Mouse (Mus musculus) intestine, embryonic 16.5 days (tissue): ENCODE measurements at regions not wholly inside any gene's neighbourhood (a gene's known extent, or its start where the extent isn't known, plus 50 kb on each side); places are given as distances from the start of the nearest gene placed in this dataset.

Experiments used
- ATAC-seq: fragments of 200-750 bp; cut with Nextera tagmentation; 2 replicates; pipeline ENCODE4 v1.8.0; 2017; ENCODE audit warnings: moderate TSS enrichment, moderate library complexity
- H3K27ac ChIP-seq: fragments of 300-500 bp; sonication (generic); 2 replicates; pipeline ENCODE4 v1.5.1; 2014; ENCODE audit warnings: mild to moderate bottlenecking, low read length
- H3K27me3 ChIP-seq: fragments of 300-500 bp; sonication (generic); replicated peaks from 2 replicates; pipeline ENCODE4 v1.6.1; 2014; ENCODE audit warnings: low read length, control low read depth, mixed read lengths; ENCODE audit not compliant: control insufficient read depth, insufficient read depth
- H3K36me3 ChIP-seq: fragments of 300-500 bp; sonication (generic); 2 replicates; pipeline ENCODE4 v1.6.1; 2014; ENCODE audit warnings: low read length, control low read depth; ENCODE audit not compliant: control insufficient read depth, insufficient read depth
- H3K4me1 ChIP-seq: fragments of 300-500 bp; sonication (generic); 2 replicates; pipeline ENCODE4 v1.6.1; 2014; ENCODE audit warnings: low read length, control low read depth, mixed read lengths; ENCODE audit not compliant: control insufficient read depth, insufficient read depth
- H3K4me2 ChIP-seq: fragments of 300-500 bp; sonication (generic); 2 replicates; pipeline ENCODE4 v1.6.1; 2014; ENCODE audit warnings: low read depth, low read length, control low read depth
- H3K4me3 ChIP-seq: fragments of 300-500 bp; sonication (generic); 2 replicates; pipeline ENCODE4 v1.5.1; 2014; ENCODE audit warnings: mild to moderate bottlenecking, low read length
- H3K9ac ChIP-seq: fragments of 300-500 bp; sonication (generic); 2 replicates; pipeline ENCODE4 v1.6.1; 2014; ENCODE audit warnings: low read depth, low read length
- H3K9me3 ChIP-seq: fragments of 300-500 bp; sonication (generic); 2 replicates; pipeline ENCODE4 v1.6.1; 2016; ENCODE audit warnings: low read length, control low read depth; ENCODE audit not compliant: control insufficient read depth
- whole genome bisulfite sequencing: fragments of 180-500 bp; shearing (Covaris S2); extraction: QIAGEN DNeasy Blood & Tissue Kit; methylation state at CpG from one replicate; pipeline ENCODE4 v1.1.7; 2014; 5-methylcytosine and 5-hydroxymethylcytosine counted together

GRCm38 (mm10) chr7:69770313-69770979, 596.1 kb downstream of the Nr2f2 start:
- Histone ChIP-seq H3K4me3 (no peak overlapping the region), H3K27me3 (no peaks in the 10 kb centered on the region)
- no peak for ATAC-seq

GRCm38 (mm10) chr7:69766451-69766850, 600.1 kb downstream of the Nr2f2 start:
- no peaks in the 10 kb centered on the region for H3K4me1 ChIP-seq
- no peaks in the 10 kb centered on the region for H3K36me3 ChIP-seq
- no peak overlapping the region for H3K4me2 ChIP-seq
- H3K27me3 ChIP-seq = no peaks in the 10 kb centered on the region
- H3K9me3 ChIP-seq = no peaks in the 10 kb centered on the region
- 50% methylated on average over 4 of the region's 4 CpGs for WGBS
- no peak overlapping the region for H3K4me3 ChIP-seq
- no peak for ATAC-seq
- no peak overlapping the region for H3K9ac ChIP-seq
- H3K27ac ChIP-seq = no peak overlapping the region

More at GRCm38 (mm10) chr7:69770313-69770979, 596.1 kb downstream of the Nr2f2 start:
- Histone ChIP-seq H3K9ac (no peak overlapping the region), H3K4me1 (no peaks in the 10 kb centered on the region), H3K9me3 (no peaks in the 10 kb centered on the region), H3K36me3 (no peaks in the 10 kb centered on the region), H3K4me2 (no peak overlapping the region), H3K27ac (no peak overlapping the region)
- WGBS = 73% methylated on average over 22 of the region's 22 CpGs

- no peak overlapping the region for H3K4me2 ChIP-seq
- no peak overlapping the region for H3K4me3 ChIP-seq
- H3K9me3 ChIP-seq = no peaks in the 10 kb centered on the region
- no peak for ATAC-seq
- no peaks in the 10 kb centered on the region for H3K36me3 ChIP-seq
- H3K27me3 ChIP-seq = no peaks in the 10 kb centered on the region
- H3K9ac ChIP-seq = no peak overlapping the region
- H3K4me1 ChIP-seq = no peaks in the 10 kb centered on the region
- 71% methylated on average over 6 of the region's 6 CpGs for WGBS
- no peak overlapping the region for H3K27ac ChIP-seq
Observed at GRCm38 (mm10) chr7:69740495-69740894, 626.0 kb downstream of the Nr2f2 start.

GRCm38 (mm10) chr7:69738998-69739397, 627.5 kb downstream of the Nr2f2 start:
- no peaks in the 10 kb centered on the region for H3K36me3 ChIP-seq
- H3K27me3 ChIP-seq = no peaks in the 10 kb centered on the region
- no peaks in the 10 kb centered on the region for H3K4me1 ChIP-seq
- no peak overlapping the region for H3K27ac ChIP-seq
- 88% methylated on average over 7 of the region's 7 CpGs for WGBS
- no peak overlapping the region for H3K4me2 ChIP-seq
- no peak for ATAC-seq
- no peaks in the 10 kb centered on the region for H3K9me3 ChIP-seq
- no peak overlapping the region for H3K9ac ChIP-seq
- H3K4me3 ChIP-seq = no peak overlapping the region

- Histone ChIP-seq H3K27me3 (no peaks in the 10 kb centered on the region), H3K27ac (no peak overlapping the region), H3K4me3 (no peak overlapping the region), H3K9ac (no peak overlapping the region), H3K9me3 (no peaks in the 10 kb centered on the region), H3K4me1 (no peaks in the 10 kb centered on the region), H3K36me3 (no peaks in the 10 kb centered on the region), H3K4me2 (no peak overlapping the region)
- no peak for ATAC-seq
- 86% methylated on average over 5 of the region's 5 CpGs for WGBS
Observed at GRCm38 (mm10) chr7:69715081-69715480, 651.5 kb downstream of the Nr2f2 start.

- Histone ChIP-seq H3K4me3 (no peak overlapping the region), H3K36me3 (no peaks in the 10 kb centered on the region), H3K27me3 (no peaks in the 10 kb centered on the region), H3K9ac (no peak overlapping the region), H3K9me3 (no peaks in the 10 kb centered on the region), H3K4me1 (no peaks in the 10 kb centered on the region), H3K4me2 (no peak overlapping the region), H3K27ac (no peak overlapping the region)
- ATAC-seq = no peak
- 76% methylated on average over 1 of the region's 1 CpGs for WGBS
Observed at GRCm38 (mm10) chr7:69670211-69670610, 696.3 kb downstream of the Nr2f2 start.

- 7% methylated on average over 9 of the region's 9 CpGs for WGBS
Observed at GRCm38 (mm10) chr7:69655583-69655982, 711.0 kb downstream of the Nr2f2 start.

GRCm38 (mm10) chr7:69645449-69645848, 721.1 kb downstream of the Nr2f2 start:
- 76% methylated on average over 6 of the region's 6 CpGs for WGBS
- ATAC-seq = no peak
- H3K36me3 ChIP-seq = no peaks in the 10 kb centered on the region

More at GRCm38 (mm10) chr7:69655583-69655982, 711.0 kb downstream of the Nr2f2 start:
- Histone ChIP-seq H3K9me3 (no peaks in the 10 kb centered on the region), H3K27ac (no peak overlapping the region), H3K4me2 (no peak overlapping the region; the same call in 1 of the 2 replicates), H3K36me3 (no peaks in the 10 kb centered on the region), H3K27me3 (no peaks in the 10 kb centered on the region), H3K4me1 (no peaks in the 10 kb centered on the region), H3K9ac (no peak overlapping the region), H3K4me3 (no peak overlapping the region)
- no peak for ATAC-seq

GRCm38 (mm10) chr7:69641652-69642051, 724.9 kb downstream of the Nr2f2 start:
- Histone ChIP-seq H3K4me2 (no peak overlapping the region), H3K36me3 (no peaks in the 10 kb centered on the region), H3K9ac (no peak overlapping the region), H3K9me3 (no peaks in the 10 kb centered on the region), H3K27me3 (no peaks in the 10 kb centered on the region), H3K4me1 (no peaks in the 10 kb centered on the region), H3K4me3 (no peak overlapping the region), H3K27ac (no peak overlapping the region)
- 26% methylated on average over 9 of the region's 9 CpGs for WGBS
- ATAC-seq = no peak

More at GRCm38 (mm10) chr7:69645449-69645848, 721.1 kb downstream of the Nr2f2 start:
- H3K4me3 ChIP-seq = no peak overlapping the region
- H3K9me3 ChIP-seq = no peaks in the 10 kb centered on the region
- no peak overlapping the region for H3K4me2 ChIP-seq
- H3K27ac ChIP-seq = no peak overlapping the region
- H3K9ac ChIP-seq = no peak overlapping the region
- H3K27me3 ChIP-seq = no peaks in the 10 kb centered on the region
- H3K4me1 ChIP-seq = no peaks in the 10 kb centered on the region

GRCm38 (mm10) chr7:69599866-69600265, 766.7 kb downstream of the Nr2f2 start:
- no peak for ATAC-seq
- H3K4me3 ChIP-seq = no peak overlapping the region
- H3K9me3 ChIP-seq = no peaks in the 10 kb centered on the region
- H3K36me3 ChIP-seq = no peaks in the 10 kb centered on the region
- H3K9ac ChIP-seq = no peak overlapping the region
- H3K4me2 ChIP-seq = no peak overlapping the region
- no peaks in the 10 kb centered on the region for H3K27me3 ChIP-seq
- no peak overlapping the region for H3K27ac ChIP-seq
- 74% methylated on average over 3 of the region's 3 CpGs for WGBS
- no peaks in the 10 kb centered on the region for H3K4me1 ChIP-seq
